Mouse (Mus musculus) kidney, adult 2 months (tissue): ENCODE measurements around the gene Mmel1.

Source experiments
- CTCF ChIP-seq: fragments of 200-500 bp; conservative IDR thresholded peaks from 2 replicates; pipeline ENCODE4 v1.5.1; 2011; ENCODE audit warnings: low read depth, mild to moderate bottlenecking, control low read depth, low read length, moderate library complexity, mixed read lengths; ENCODE audit not compliant: insufficient read depth, insufficient read length
- POLR2A ChIP-seq: fragments of 200-500 bp; IDR thresholded peaks from one replicate; pipeline ENCODE4 v1.6.1; 2011; ENCODE audit warnings: low read depth, low read length, control low read depth

DNA sequence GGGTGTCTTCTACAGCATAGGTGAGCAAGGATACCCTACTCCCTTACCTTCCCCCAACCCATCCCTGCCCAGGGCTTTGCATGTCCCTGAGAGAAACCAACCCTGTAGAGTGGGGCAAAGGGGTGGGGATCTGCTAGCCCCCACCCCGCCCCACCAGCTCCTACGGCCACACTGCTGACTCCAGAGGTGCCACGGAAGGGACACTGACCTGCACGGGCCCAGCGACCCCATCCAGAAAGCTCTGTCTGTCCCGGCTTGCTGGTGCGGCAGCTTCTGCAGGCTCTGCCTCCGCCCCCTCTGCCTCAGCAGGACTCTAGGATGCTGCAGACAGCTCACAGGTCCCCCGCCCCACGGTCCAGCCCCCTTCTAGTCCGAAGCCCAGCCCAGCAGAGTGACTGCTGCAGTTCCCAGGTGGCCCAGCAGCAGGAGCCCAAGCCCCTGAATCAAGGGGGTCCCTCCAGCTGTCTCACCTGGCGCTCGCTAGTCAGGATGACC lies 2.4 kb downstream of the Mmel1 start:
- TF ChIP-seq CTCF, result no peak
- TF ChIP-seq POLR2A, result no peak
